ENCODE assay signal across 22 mouse cellular contexts in the genomic region with DNA sequence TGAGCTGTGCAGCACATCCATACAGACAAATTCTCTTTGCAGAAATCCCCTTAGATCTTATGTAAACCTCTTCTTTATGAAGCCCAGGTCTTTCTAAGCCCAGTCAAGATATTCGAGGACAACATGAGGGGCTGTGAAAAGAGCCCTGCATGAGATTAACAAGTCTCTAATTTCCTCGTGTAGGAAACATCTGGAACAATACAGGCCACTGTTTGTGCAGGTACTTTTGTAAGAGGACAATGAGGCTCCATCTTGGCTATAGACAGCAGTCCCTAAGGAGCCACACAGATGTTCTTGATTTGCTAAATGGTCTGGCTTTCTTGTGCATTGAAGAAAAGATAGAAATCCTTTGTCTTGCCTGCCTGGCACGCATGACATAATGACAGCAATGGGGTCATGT.
DNase-seq lines count a peak whose midpoint lies in the region; ATAC-seq lines count a peak whose summit lies in the region.
"Had no signal": no experiment of that assay in that cellular context is flagged by ENCODE, and none has a peak within 500 bp of the region (broad histone marks: within the 10 kb centered on the region; RNA-seq: fewer than 3 reads in every experiment).

No protein-coding gene starts in this region.

- DNase-seq in hindbrain, embryonic 10.5 days (ENCODE audit: low spot score) = peak; percentile 3
- DNase-seq in embryo, embryonic 11 days = peak; percentile 26
- peak; percentile 42 for DNase-seq in embryonic facial prominence, embryonic 14.5 days (ENCODE audit: low spot score)
- peak; percentile 4 for DNase-seq in mesoderm, embryonic 11.5 days (ENCODE audit: low read depth, low spot score)
- DNase-seq in thymus, postnatal 25 days = no peak
- DNase-seq: adrenal gland, adult 8-10 months; adrenal gland, postnatal 36 days; B cell, adult 2 months; cerebellum, adult 2 months; cerebellum, postnatal 10 days; gastrocnemius, postnatal 10 days; heart, adult 2 months; heart, postnatal 14 days had no signal

- H3K27ac ChIP-seq in hindbrain, embryonic 10.5 days = no peak overlapping the region
- no peak overlapping the region for H3K27ac ChIP-seq in hindbrain, embryonic 12.5 days
- no peak overlapping the region for H3K27ac ChIP-seq in embryonic facial prominence, embryonic 14.5 days (replicated peaks; ENCODE audit: low read depth, low read length)
- no peak overlapping the region for H3K27ac ChIP-seq in hindbrain, embryonic 13.5 days
- H3K27ac ChIP-seq: embryonic facial prominence, embryonic 12.5 days; forebrain, embryonic 12.5 days; heart, adult 2 months; heart, embryonic 15.5 days had no signal

- H3K9ac ChIP-seq in hindbrain, embryonic 12.5 days = no peak overlapping the region
- no peak overlapping the region for H3K9ac ChIP-seq in embryonic facial prominence, embryonic 14.5 days (ENCODE audit: low read depth, low read length)
- H3K9ac ChIP-seq in hindbrain, embryonic 13.5 days = no peak overlapping the region
- H3K9ac ChIP-seq: embryonic facial prominence, embryonic 12.5 days; forebrain, embryonic 12.5 days; heart, embryonic 15.5 days had no signal

- H3K9me3 ChIP-seq in hindbrain, embryonic 10.5 days = no peaks in the 10 kb centered on the region
- no peaks in the 10 kb centered on the region for H3K9me3 ChIP-seq in hindbrain, embryonic 12.5 days (replicated peaks)
- H3K9me3 ChIP-seq in embryonic facial prominence, embryonic 14.5 days (ENCODE audit: control insufficient read depth, low read length) = no peaks in the 10 kb centered on the region
- H3K9me3 ChIP-seq in hindbrain, embryonic 13.5 days = no peaks in the 10 kb centered on the region
- H3K9me3 ChIP-seq: embryonic facial prominence, embryonic 12.5 days; forebrain, embryonic 12.5 days; G1E; heart, embryonic 15.5 days had no signal

- H3K36me3 ChIP-seq in hindbrain, embryonic 10.5 days = no peaks in the 10 kb centered on the region
- no peaks in the 10 kb centered on the region for H3K36me3 ChIP-seq in hindbrain, embryonic 12.5 days
- H3K36me3 ChIP-seq in embryonic facial prominence, embryonic 14.5 days (ENCODE audit: control insufficient read depth, insufficient read depth, low read length) = no peaks in the 10 kb centered on the region
- no peaks in the 10 kb centered on the region for H3K36me3 ChIP-seq in hindbrain, embryonic 13.5 days
- H3K36me3 ChIP-seq: embryonic facial prominence, embryonic 12.5 days; forebrain, embryonic 12.5 days; G1E; heart, embryonic 15.5 days had no signal

- 26% methylated on average over 3 of the region's 3 CpGs for WGBS in hindbrain, embryonic 10.5 days
- WGBS in hindbrain, embryonic 12.5 days = 26% methylated on average over 3 of the region's 3 CpGs
- 15% methylated on average over 3 of the region's 3 CpGs for WGBS in embryonic facial prominence, embryonic 14.5 days
- WGBS in hindbrain, embryonic 13.5 days = 27% methylated on average over 3 of the region's 3 CpGs

- H3K4me1 ChIP-seq in hindbrain, embryonic 10.5 days (replicated peaks) = no peaks in the 10 kb centered on the region
- no peaks in the 10 kb centered on the region for H3K4me1 ChIP-seq in hindbrain, embryonic 12.5 days
- H3K4me1 ChIP-seq in embryonic facial prominence, embryonic 14.5 days (ENCODE audit: control insufficient read depth, insufficient read depth, low read length) = no peaks in the 10 kb centered on the region
- no peaks in the 10 kb centered on the region for H3K4me1 ChIP-seq in hindbrain, embryonic 13.5 days (replicated peaks)
- H3K4me1 ChIP-seq: forebrain, embryonic 12.5 days; heart, embryonic 15.5 days had no signal

- H3K27me3 ChIP-seq in hindbrain, embryonic 10.5 days (ENCODE audit: insufficient read depth, poor library complexity, severe bottlenecking) = no peaks in the 10 kb centered on the region
- no peaks in the 10 kb centered on the region for H3K27me3 ChIP-seq in hindbrain, embryonic 12.5 days
- no peaks in the 10 kb centered on the region for H3K27me3 ChIP-seq in embryonic facial prominence, embryonic 14.5 days (replicated peaks; ENCODE audit: control insufficient read depth, insufficient read depth, low read length)
- H3K27me3 ChIP-seq in hindbrain, embryonic 13.5 days = no peaks in the 10 kb centered on the region
- H3K27me3 ChIP-seq: embryonic facial prominence, embryonic 12.5 days; forebrain, embryonic 12.5 days; heart, embryonic 15.5 days had no signal

- ATAC-seq in hindbrain, embryonic 12.5 days (ENCODE audit: low FRiP score) = no peak
- ATAC-seq in embryonic facial prominence, embryonic 14.5 days (ENCODE audit: low read depth) = peak; percentile 18; the same call in 1 of the 2 replicates
- ATAC-seq in hindbrain, embryonic 13.5 days (ENCODE audit: low FRiP score) = no peak
- ATAC-seq: CD4-positive, CD25-positive, alpha-beta regulatory T cell, adult 4 months; forebrain, embryonic 16.5 days had no signal

- no peak overlapping the region for H3K4me2 ChIP-seq in hindbrain, embryonic 12.5 days (replicated peaks)
- H3K4me2 ChIP-seq in embryonic facial prominence, embryonic 14.5 days (ENCODE audit: low read depth, low read length) = no peak overlapping the region
- no peak overlapping the region for H3K4me2 ChIP-seq in hindbrain, embryonic 13.5 days
- H3K4me2 ChIP-seq: embryonic facial prominence, embryonic 12.5 days; forebrain, embryonic 12.5 days; heart, embryonic 11.5 days; heart, embryonic 15.5 days had no signal

- H3K4me3 ChIP-seq in hindbrain, embryonic 10.5 days = no peak overlapping the region
- no peak overlapping the region for H3K4me3 ChIP-seq in hindbrain, embryonic 12.5 days
- no peak overlapping the region for H3K4me3 ChIP-seq in embryonic facial prominence, embryonic 14.5 days (ENCODE audit: low read depth, low read length)
- no peak overlapping the region for H3K4me3 ChIP-seq in hindbrain, embryonic 13.5 days
- H3K4me3 ChIP-seq: embryonic facial prominence, embryonic 12.5 days; forebrain, embryonic 12.5 days; heart, adult 2 months; heart, embryonic 15.5 days had no signal
